Mouse (Mus musculus): ENCODE results near the gene Invs.

Invs gene

DNA sequence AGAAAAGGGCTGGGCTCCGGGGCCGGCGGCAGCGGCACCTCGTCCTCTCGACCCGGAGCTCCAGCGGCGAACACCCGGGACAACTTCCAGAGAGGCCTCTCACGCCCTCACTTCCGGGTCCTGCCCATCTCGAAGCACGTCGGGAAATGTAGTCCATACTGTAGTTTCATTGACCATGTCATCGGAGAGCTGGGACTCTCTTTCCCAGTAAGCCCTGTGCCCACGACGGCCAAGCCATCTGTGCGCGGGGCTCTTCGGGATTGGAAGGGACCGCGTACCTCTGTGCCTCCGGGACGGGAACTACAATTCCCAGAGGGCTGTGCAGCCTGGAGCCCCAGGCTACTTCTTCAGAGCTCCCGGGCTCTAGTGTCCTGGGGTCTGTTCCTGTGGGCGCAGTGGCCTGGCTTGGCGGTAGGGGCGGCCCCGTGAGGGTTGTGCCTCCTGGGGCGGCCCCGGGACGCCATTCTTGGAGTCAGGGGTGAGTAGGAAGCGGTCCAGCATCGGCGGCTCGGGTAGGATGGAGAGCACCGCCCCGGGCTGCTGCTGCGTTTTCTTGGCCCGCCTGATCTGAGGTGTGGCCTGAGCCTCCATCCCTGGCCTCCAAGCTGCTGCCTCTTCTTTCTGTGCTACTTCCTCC, at the start of gene Invs, which contains the start of gene Erp44:
TSS of gene Invs (plus strand) at position 263 of the 637 bp plus-strand sequence.
TSS of gene Erp44 (minus strand) at position 61 of the 637 bp plus-strand sequence.
- ChIA-PET CTCF (interaction anchor here in 2 of 4 experiments (0.6 to 0.7 kb wide), 2 partner anchors 384 to 1241 kb away, joined by 3 read pairs; partner anchors contain the start of genes Mrpl50 (in 1 of the 2) and Zfp189 (in 1 of the 2)), POLR2A (interaction anchor here (0.6 to 2.5 kb wide), 29 partner anchors 8 to 1352 kb away, joined by 3 to 11 read pairs (median 3); partner anchors contain the start of genes Alg2 (in 2 of the 4), Sec61b (in 2 of the 4), Rnf20 (in 1 of the 4) and Stx17 (in 1 of the 4))

DNA sequence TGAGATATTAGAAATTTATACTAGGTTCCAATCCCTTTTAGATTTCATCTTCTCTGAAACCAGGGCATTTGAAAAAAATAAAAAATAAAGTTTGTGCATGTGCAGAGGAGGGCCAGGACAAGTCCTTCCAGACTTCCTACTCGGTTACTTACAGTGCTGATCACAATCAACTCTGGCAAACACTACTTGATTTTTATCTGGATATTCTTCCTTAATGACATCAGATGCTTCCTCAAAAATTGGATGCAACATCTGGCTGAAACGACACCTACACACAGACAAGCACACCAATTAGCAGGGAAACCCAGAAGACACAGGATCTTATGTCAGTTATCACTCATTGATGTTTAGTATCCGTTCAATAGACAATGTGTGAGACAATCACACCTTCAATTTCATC, 42.8 kb upstream of the Invs start:
- ChIA-PET CTCF (no interaction called here), POLR2A (no interaction called here)

DNA sequence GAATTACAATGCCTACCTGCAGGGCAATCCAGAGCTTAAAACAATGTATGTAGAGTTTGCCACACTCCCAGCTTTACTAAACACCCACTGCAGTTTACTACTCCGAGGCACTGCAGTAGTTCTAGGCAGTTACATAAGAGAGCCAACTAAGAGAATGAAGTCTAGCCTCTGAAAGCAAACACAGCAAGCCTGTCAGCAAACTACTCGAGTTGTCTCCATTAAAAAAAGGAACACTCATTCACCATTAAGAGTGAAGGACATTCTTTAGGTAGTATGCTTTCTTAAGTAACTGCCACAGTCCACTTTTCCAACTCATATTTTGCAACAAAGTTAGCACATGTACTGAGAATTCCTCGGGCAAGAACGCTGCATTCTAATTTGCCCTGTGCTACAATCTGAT, 40.5 kb upstream of the Invs start:
- POLR2A ChIA-PET: interaction anchor here in 1 of 4 experiments (1.2 kb wide), 1 partner anchor 46 kb away, joined by 3 read pairs; no protein-coding TSS in a partner anchor

DNA sequence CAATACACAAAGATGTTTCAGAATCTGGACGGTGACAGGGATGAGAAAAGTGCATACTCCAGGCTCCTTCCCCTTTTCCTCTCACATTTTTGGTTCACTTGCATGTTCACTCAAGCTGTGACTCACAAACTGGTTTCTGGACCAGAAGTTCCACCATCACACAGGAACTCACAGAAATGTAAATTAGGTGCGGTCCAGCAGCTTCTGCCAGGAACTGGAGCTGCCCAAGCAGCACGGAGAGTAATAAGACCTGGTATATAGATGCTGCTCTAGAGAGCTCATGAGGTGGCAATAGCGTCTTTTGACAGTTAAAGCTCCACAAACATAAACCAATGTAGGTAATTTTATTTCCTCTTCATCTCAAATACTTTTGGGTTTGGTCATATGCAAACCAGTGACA, 37.1 kb upstream of the Invs start:
- ChIA-PET POLR2A (no interaction called here), CTCF (no interaction called here)

More for the DNA sequence above, 40.5 kb upstream of the Invs start:
- CTCF ChIA-PET: no interaction called here

DNA sequence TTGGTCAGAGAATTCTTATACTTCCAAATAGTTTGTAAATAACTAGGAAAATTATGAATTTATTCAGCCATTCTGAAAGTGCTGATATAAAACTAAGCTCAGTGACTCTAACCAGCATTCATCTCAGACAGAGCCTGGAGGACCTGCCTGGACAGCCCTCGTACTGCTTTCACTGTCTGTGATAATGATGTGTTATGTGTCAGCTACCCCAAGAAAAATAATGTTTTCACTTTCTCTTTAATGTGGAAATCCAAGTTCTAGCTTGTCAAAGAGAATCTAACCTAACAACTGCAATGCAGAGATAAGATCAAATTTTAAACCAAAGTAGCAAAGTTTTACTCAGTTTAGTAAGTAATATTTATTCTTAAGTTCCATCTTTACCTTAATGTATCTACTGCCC, 35.8 kb upstream of the Invs start:
- POLR2A ChIA-PET: no interaction called here
- CTCF ChIA-PET: no interaction called here

DNA sequence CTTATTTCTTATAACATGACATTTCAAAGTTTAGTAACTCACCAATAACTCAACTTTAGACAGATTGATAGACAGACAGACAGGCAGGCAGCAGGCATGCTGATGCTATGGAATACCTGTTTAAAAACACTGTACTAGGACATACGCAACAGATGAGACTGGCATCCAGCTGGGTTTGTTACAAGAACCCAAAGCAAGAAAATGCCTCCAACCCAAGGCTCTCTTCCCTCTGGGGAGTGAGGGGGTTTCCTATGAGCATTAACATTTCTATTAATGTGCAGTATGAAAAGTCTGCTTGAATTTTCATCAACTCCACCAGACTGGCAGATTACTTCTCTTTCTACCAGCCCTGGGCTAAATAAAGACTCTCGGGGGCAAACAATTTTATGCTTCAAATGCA, 35.3 kb upstream of the Invs start:
- CTCF ChIA-PET: no interaction called here

DNA sequence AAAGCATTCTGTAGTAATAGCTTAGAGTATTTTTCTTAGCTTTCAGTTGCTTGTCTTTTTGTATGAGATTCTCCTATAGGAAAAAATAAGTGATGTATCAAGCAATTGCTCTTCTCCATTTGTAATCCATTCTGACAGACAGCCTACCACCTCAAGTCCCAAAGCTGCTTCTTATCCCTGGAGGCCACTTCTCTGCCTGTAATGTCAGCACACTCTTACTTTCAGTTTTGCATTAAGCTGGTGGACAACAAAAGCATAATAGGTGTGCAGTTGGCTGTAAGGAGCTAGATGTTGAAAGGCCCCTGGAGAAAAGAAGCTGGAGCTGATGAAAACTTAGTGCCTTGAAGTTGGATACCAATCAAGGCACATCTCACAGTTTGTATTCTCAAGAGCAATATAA, 26.3 kb upstream of the Invs start:
- CTCF ChIA-PET: interaction anchor here in 1 of 4 experiments (0.6 kb wide), 1 partner anchor 137 kb away, joined by 4 read pairs; no protein-coding TSS in a partner anchor
- POLR2A ChIA-PET: interaction anchor here in 1 of 4 experiments (1.2 to 1.4 kb wide), 2 partner anchors 11 to 26 kb away, joined by 4 to 5 read pairs; partner anchors contain the start of genes Erp44 and Invs

More for the DNA sequence above, 35.3 kb upstream of the Invs start:
- POLR2A ChIA-PET: interaction anchor here in 1 of 4 experiments (0.6 kb wide), 1 partner anchor 25 kb away, joined by 4 read pairs; no protein-coding TSS in a partner anchor

DNA sequence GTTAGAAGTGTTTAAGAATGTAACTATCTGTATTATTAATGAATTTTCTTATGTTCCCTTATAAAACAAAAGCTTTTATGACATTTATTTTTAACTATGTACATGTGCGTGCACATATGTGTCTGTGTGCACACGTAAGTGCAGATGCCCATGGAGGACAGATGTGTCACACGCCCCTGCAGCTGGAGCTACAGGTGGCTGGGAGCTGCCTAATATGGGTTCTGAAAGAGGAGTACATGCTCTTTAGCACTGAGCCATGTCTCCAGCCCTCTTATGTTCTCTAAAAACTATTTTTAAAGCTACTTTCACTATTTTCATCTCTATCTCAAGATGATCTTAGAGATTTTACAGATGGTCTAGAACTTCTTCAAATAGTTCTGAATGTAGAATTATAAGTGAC, 21.5 kb upstream of the Invs start:
- CTCF ChIA-PET: interaction anchor here in 1 of 4 experiments (0.5 kb wide), 1 partner anchor 139 kb away, joined by 3 read pairs; no protein-coding TSS in a partner anchor
- POLR2A ChIA-PET: interaction anchor here in 1 of 4 experiments (1.0 kb wide), 1 partner anchor 153 kb away, joined by 3 read pairs; no protein-coding TSS in a partner anchor

DNA sequence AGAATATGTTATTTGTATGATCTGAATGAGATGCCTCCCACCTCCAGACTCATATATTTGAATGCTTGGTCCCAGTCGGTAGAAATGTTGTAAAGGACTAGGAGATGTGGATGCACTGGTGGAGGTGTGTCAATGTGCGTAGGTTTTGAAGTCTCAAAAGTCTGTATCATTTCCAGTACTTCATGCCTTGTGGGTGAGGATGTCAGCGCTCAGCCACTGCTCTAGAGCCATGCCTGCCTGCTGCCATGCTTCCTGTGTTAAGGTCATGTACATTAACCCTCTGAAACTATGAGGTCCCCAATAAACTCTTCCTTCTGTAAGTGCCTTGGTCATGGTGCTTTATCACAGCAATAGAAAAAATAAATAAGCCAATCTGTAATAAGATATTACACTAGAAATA, 11.9 kb upstream of the Invs start:
- ChIA-PET CTCF (no interaction called here), POLR2A (no interaction called here)

DNA sequence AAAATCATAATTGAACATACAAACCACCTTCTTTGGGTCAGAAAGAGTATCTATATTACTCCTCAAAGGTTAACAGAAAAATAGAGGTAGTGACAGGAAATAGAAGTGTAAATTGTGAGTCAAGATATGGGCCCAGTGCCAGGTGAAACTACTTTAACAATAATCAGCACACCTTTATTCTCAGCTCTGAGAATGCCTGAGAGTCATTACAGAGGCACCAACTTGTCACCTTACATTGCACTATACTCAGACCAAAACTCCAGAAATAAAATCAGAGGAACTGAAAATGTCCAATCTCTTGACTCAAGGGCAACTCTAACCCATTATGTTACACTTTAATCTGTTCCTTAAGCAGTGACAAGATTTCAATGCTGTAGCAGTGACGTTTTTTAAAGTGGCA, 11.4 kb upstream of the Invs start:
- POLR2A ChIA-PET: no interaction called here
- CTCF ChIA-PET: no interaction called here

DNA sequence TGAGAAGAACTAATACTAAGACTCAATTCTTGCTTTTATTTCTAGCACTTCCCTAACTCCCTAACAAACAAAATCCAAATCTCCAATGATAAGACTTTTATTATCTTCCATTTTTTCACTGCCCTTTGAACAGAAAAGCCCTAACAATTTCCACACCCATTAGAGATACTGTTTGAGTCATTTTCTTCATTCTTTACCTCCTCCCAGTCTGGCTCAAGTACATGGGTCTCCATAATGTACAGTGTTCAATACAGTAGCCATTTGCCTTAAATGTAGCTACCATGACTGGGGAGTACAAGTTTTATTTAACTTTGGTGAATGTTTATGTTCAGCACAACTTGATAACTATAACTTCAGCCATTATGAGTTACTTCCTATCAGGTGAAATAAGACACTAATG, 9.0 kb upstream of the Invs start:
- CTCF ChIA-PET: no interaction called here
- POLR2A ChIA-PET: interaction anchor here in 1 of 4 experiments (2.1 kb wide), 1 partner anchor 9 kb away, joined by 7 read pairs; the partner anchor contains the start of genes Erp44 and Invs

DNA sequence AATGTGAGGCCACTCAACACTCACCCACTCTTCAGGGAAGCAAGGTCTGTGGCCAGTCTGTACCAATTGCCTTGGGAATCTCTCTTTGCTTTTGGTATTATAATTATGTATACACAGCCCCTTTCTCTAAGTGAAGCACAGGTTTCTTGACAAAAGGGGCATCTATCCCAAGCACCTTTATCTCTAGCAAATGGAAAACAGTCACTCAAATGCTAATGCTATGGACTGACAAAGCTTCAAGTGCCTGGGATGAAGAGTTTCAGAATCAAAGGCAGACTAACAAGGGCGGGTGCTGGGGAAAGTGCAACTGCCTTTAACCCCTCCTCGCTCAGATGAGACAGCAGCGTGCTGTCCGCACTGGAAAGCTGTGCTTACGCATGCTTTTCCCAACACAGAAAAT, 7.7 kb upstream of the Invs start:
- ChIA-PET CTCF (interaction anchor here in 1 of 4 experiments (0.6 kb wide), 1 partner anchor 34 kb away, joined by 7 read pairs; no protein-coding TSS in a partner anchor), POLR2A (interaction anchor here in 1 of 4 experiments (1.5 to 2.1 kb wide), 2 partner anchors 8 to 22 kb away, joined by 3 to 7 read pairs; partner anchors contain the start of genes Erp44 and Invs)

DNA sequence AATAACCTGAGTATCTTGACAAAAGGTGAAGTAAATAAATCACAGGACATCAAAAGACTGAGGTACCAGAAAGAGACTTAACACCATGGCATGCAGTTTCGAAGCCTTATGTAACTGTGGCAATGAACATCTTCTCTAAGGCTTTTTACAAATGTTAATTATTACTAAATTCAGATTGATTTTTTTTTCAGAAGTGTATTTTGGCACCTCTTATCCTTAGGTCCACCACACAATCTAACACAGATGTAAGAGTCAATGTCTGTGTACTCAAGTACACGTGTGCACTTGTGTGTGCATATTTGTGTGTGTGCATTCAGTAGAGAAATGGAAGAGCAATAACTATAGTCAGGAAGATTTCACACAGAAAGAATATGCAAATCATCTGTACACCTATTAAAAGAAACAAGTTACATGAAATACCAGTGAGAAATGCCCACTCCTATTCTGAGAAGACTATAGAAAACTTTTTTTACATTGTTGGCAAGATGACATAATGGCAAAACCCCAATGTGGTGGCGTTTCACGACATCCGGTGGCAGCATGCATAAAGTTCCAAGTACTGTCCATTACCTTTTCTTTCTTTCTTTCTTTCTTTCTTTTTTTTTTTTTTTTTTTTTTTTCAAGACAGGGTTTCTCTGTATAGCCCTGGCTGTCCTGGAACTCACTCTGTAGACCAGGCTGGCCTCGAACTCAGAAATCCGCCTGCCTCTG, 6.3 kb upstream of the Invs start:
- POLR2A ChIA-PET: interaction anchor here in 1 of 4 experiments (0.6 kb wide), 1 partner anchor 42 kb away, joined by 3 read pairs; no protein-coding TSS in a partner anchor
- CTCF ChIA-PET: no interaction called here

DNA sequence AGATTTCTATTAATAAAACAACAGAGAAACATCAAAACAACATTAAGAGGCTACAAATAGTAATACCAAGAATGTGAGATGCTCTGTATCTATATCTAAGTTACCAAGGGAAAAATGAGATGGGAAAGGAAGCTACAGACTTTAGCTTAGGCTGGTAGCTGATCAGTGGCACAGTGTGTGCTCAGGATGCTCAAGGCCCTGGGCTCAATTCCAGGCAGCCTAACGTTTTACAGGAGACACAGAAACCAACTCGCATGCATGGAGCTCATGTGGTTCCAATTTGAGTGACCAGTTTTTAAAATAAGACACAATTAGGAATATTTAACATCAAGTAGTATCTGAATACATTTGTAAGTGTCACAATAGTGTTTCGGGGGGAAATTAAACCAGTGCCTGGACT, 3.8 kb upstream of the Invs start:
- POLR2A ChIA-PET: interaction anchor here in 2 of 4 experiments (0.6 to 1.5 kb wide), 4 partner anchors 10 to 278 kb away, joined by 3 read pairs; no protein-coding TSS in a partner anchor
- CTCF ChIA-PET: no interaction called here

DNA sequence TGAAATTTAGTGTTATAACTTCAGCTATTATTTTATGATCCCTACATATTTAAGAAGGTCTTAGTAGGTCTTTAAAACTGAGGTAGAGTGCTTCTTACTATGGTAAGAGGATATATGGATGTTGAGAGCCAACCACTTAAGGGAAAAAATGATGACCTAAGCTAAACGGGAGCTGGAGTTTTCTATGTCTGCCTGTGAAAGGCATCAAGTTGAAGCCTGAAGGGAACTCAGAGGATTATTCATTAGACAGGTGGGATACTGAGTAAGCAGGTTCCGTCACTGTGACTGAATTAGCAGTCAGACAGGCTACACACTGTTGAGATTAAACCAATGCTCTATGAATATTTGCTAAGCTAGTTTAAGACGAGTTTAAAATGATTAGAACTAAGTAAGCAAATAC, 2.5 kb upstream of the Invs start:
- CTCF ChIA-PET: no interaction called here

DNA sequence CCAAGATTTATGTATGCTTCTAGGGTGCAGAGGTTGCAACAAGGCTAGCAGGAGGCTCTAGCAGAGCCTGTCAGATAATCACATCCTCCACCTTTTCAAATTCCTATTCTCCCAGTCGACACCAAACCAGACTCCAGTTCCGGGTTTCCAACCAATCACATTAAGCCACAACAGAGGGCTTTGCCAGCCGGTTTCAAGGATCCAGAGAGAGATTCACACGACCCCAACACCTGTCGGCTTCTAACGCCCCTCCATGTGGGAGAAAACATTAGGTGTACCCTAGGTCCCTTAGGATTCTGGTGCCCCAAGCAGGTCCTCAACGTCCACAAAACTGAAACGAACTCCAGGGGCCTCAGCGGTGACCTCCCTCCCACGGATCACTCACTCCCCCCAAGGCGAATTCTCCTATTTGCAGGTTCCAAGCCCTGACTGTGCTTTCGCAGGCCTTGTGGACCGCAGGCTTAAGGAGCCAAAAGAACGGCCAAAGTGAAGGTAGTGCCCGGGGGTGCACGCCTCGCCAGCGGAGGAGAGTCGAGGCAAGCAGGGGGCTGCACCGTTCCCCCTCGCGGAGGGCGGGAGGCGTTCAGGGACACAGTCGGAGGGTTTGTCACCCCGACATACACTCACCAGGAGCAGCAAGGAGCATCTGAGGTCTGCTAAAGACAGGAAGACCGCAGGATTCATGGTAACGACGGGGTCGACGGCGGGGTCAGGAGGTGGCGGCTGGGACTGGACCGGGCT, 633 bp upstream of the Invs start:
- CTCF ChIA-PET: interaction anchor here in 1 of 4 experiments (0.7 kb wide), 1 partner anchor 1242 kb away, joined by 3 read pairs; the partner anchor contains the start of genes Mrpl50 and Zfp189
- POLR2A ChIA-PET: interaction anchor here (0.7 to 2.5 kb wide), 28 partner anchors 8 to 1353 kb away, joined by 3 to 11 read pairs (median 3); partner anchors contain the start of genes Alg2 (in 2 of the 4), Sec61b (in 2 of the 4), Rnf20 (in 1 of the 4) and Stx17 (in 1 of the 4)

More for the DNA sequence above, 2.5 kb upstream of the Invs start:
- POLR2A ChIA-PET: interaction anchor here in 2 of 4 experiments (0.7 to 1.5 kb wide), 2 partner anchors 12 to 65 kb away, joined by 3 read pairs; no protein-coding TSS in a partner anchor

DNA sequence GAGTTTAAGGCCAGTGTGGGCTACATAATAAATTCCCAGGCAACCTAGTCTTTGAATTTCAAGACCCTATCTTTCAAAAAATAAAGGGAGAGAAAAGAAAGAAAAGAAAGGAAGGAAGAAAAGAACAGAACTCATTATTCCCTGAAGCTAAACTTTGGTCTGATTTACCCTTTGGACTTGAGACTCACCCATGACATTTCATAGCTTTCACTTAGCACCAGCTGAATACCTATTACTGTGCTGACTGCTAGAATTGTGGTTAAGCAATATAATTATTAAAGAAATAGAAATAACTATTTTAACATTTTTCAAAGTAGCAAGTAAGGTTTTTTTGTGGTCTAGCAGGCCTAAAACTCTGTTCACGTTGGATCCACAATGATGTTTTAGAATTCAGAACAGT, 1.6 kb downstream of the Invs start:
- CTCF ChIA-PET: no interaction called here
- POLR2A ChIA-PET: interaction anchor here in 1 of 4 experiments (0.6 to 1.3 kb wide), 2 partner anchors 66 to 339 kb away, joined by 3 to 4 read pairs; no protein-coding TSS in a partner anchor

DNA sequence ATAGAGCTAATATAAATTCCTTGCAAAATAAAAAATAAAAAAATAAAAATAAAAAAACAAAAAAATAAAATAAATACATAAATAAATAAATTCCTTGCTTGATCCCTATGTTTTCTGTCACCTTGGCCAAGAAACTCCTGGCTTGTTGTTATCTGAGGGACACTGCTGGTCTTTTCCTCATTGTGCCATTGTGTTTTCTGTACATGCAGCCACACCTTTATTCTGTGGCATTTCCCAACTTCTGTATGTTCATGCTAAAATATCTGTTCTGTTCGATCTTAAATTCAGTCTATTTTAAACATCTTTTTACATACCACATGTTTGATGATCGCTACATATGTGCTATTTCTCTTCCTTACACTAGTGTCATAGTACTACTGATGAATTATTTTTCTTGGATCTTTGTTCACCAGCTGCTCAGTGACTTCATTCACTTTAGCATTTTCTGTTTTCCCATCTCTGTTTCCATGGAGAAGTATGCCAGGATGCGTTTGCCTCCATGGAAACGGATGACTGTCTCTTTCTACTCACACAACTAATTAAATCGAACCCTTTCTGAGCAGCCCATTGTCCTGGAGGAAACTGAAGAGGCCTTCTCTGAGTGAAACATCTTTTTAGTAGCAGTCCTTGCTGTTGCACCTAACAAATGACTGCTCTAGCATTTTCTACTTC, 7.7 kb downstream of the Invs start:
- ChIA-PET CTCF (no interaction called here), POLR2A (no interaction called here)
